Mouse (Mus musculus) R1 (cell line): ENCODE measurements at regions not wholly inside any gene's neighbourhood (a gene's known extent, or its start where the extent isn't known, plus 50 kb on each side); places are given as distances from the start of the nearest gene placed in this dataset.

ENCODE experiments used
- DNase-seq: peaks from one replicate; pipeline ENCODE4 v3.0.0-alpha.2; 2018; ENCODE audit warnings: low read depth, low spot score

- DNase-seq: peak; percentile 30
These were observed 91.2 kb downstream of the Rnf138rt1 start for GRCm38 (mm10) chrX:163669886-163670285.
